ENCODE assay signal across 8 mouse cellular contexts in genomic region chr2:173659926-173660684, GRCm38 (mm10). TPM values are rescaled to one million over a fixed set of nuclear protein-coding genes. Genes with fewer than 3 reads are reported as not detected.
A peak's percentile ranks its signal among the peaks of the same experiment; 100 is the strongest.
DNase-seq lines count a peak whose midpoint lies in the region; ATAC-seq and TF ChIP-seq lines count a peak whose summit lies in the region.

No protein-coding gene starts in this region.

- H3K4me2 ChIP-seq in forebrain, embryonic 14.5 days (ENCODE audit: low read length), result peak overlapping the region; percentile 77
- H3K4me2 ChIP-seq in limb, embryonic 14.5 days (replicated peaks; ENCODE audit: low read depth, low read length, severe bottlenecking), result peak overlapping the region; percentile 76

- TF ChIP-seq POLR2A in lung, adult 2 months (IDR thresholded peaks at IDR 0.05; ENCODE audit: borderline replicate concordance, extremely low read depth, low read depth, low read length), result no peak
- TF ChIP-seq POLR2A in limb, embryonic 14.5 days (IDR thresholded peaks at IDR 0.05; ENCODE audit: borderline replicate concordance, extremely low read depth, insufficient read depth, insufficient read length), result no peak

- under 1% methylated on average over 52 of the region's 52 CpGs for WGBS in lung, adult 2 months
- under 1% methylated on average over 52 of the region's 52 CpGs for WGBS in forebrain, embryonic 14.5 days
- under 1% methylated on average over 26 of the region's 52 CpGs for WGBS in limb, embryonic 14.5 days

- peaks cover 6% of the 10 kb centered on the region for H3K4me1 ChIP-seq in lung, adult 2 months (ENCODE audit: control insufficient read depth, insufficient read depth, low read length)
- peaks cover 18% of the 10 kb centered on the region for H3K4me1 ChIP-seq in forebrain, embryonic 14.5 days (ENCODE audit: control insufficient read depth, insufficient read depth, low read length)
- H3K4me1 ChIP-seq in limb, embryonic 14.5 days (ENCODE audit: control insufficient read depth, insufficient read depth, low read length), result peaks cover 12% of the 10 kb centered on the region

- no peaks in the 10 kb centered on the region for H3K9me3 ChIP-seq in forebrain, embryonic 14.5 days (replicated peaks; ENCODE audit: control insufficient read depth, low read length)
- H3K9me3 ChIP-seq in limb, embryonic 14.5 days (ENCODE audit: control insufficient read depth, low read length), result no peaks in the 10 kb centered on the region

- no peaks in the 10 kb centered on the region for H3K27me3 ChIP-seq in forebrain, embryonic 14.5 days (replicated peaks; ENCODE audit: control insufficient read depth, insufficient read depth, low read length)
- H3K27me3 ChIP-seq in limb, embryonic 14.5 days (ENCODE audit: control insufficient read depth, insufficient read depth, low read length), result no peaks in the 10 kb centered on the region
- H3K27me3 ChIP-seq in splenic B cell, adult 2 months (ENCODE audit: control insufficient read depth, insufficient read depth, low read length, poor library complexity, severe bottlenecking), result no peaks in the 10 kb centered on the region

- no peak for TF ChIP-seq CTCF in lung, adult 2 months (IDR thresholded peaks at IDR 0.05; ENCODE audit: insufficient read depth, low read length)

- peak; percentile 75 for ATAC-seq in forebrain, embryonic 14.5 days
- ATAC-seq in limb, embryonic 14.5 days (ENCODE audit: low FRiP score, low read depth), result peak; percentile 0; the same call in 1 of the 2 replicates

- peak; percentile 34 for DNase-seq in lung, adult 2 months
- no peak for DNase-seq in lung, postnatal 36 days
- peak; percentile 25 for DNase-seq in ZHBTc4 (ENCODE audit: low read depth, low spot score)
- DNase-seq in forebrain, embryonic 14.5 days (ENCODE audit: low spot score), result no peak
- no peak for DNase-seq in limb, embryonic 14.5 days (ENCODE audit: low spot score)
- DNase-seq in splenic B cell, adult 2 months (ENCODE audit: low read depth, low spot score), result peak; percentile 26
- no peak for DNase-seq in left cerebral cortex, adult 11 months (ENCODE audit: low spot score)
- no peak for DNase-seq in ovary, postnatal 36 days (ENCODE audit: low spot score)

- no peak overlapping the region for H3K27ac ChIP-seq in forebrain, embryonic 14.5 days (ENCODE audit: low read depth, low read length)
- peak overlapping the region; percentile 59; the same call in 1 of the 2 replicates for H3K27ac ChIP-seq in limb, embryonic 14.5 days (replicated peaks; ENCODE audit: low read depth, low read length)

- peak overlapping the region; percentile 76 for H3K4me3 ChIP-seq in lung, adult 2 months (replicated peaks; ENCODE audit: extremely low read depth, low read depth, low read length)
- H3K4me3 ChIP-seq in forebrain, embryonic 14.5 days (ENCODE audit: low read depth, low read length), result peak overlapping the region; percentile 88
- H3K4me3 ChIP-seq in limb, embryonic 14.5 days (replicated peaks; ENCODE audit: low read length), result peak overlapping the region; percentile 97

- peak overlapping the region; percentile 81 for H3K9ac ChIP-seq in forebrain, embryonic 14.5 days (ENCODE audit: low read length)
- H3K9ac ChIP-seq in limb, embryonic 14.5 days (ENCODE audit: low read depth, low read length, severe bottlenecking), result peak overlapping the region; percentile 94

- H3K36me3 ChIP-seq in forebrain, embryonic 14.5 days (ENCODE audit: control insufficient read depth, insufficient read depth, low read length), result peaks cover 25% of the 10 kb centered on the region
- peaks cover 35% of the 10 kb centered on the region for H3K36me3 ChIP-seq in limb, embryonic 14.5 days (ENCODE audit: control insufficient read depth, insufficient read depth, low read length)
- H3K36me3 ChIP-seq in splenic B cell, adult 2 months (ENCODE audit: control insufficient read depth, insufficient read depth, low read length, poor library complexity, severe bottlenecking), result no peaks in the 10 kb centered on the region

RNA-seq across cellular contexts. Expression of gene Rab22a, which starts 0.5 kb away (rescaled TPM):
- 27.3 and 51.1 TPM in 2 replicates for polyA plus RNA-seq in lung, adult 2 months (2012; rRNA removed)
- 36.4 and 41.1 TPM in 2 replicates for polyA plus RNA-seq in forebrain, embryonic 14.5 days (2014; fragmentation: Nextera tagmentation; extraction: Ambion mirVana)
- 21.7 and 23.9 TPM in 2 replicates for polyA plus RNA-seq in limb, embryonic 14.5 days (2012; rRNA removed)
- 45.2 and 49.4 TPM in 2 replicates for polyA plus RNA-seq in limb, embryonic 14.5 days (2014; fragmentation: Nextera tagmentation; extraction: Ambion mirVana)

RNA-seq across cellular contexts. Expression of gene 1700010B08Rik, which starts 59.1 kb away (rescaled TPM):
- not detected in 2 replicates for polyA plus RNA-seq in lung, adult 2 months (2012; rRNA removed)
- polyA plus RNA-seq in forebrain, embryonic 14.5 days (2014; fragmentation: Nextera tagmentation; extraction: Ambion mirVana), result not detected in 2 replicates
- not detected in 2 replicates for polyA plus RNA-seq in limb, embryonic 14.5 days (2012; rRNA removed)
- polyA plus RNA-seq in limb, embryonic 14.5 days (2014; fragmentation: Nextera tagmentation; extraction: Ambion mirVana), result not detected in 2 replicates

Comparison
In these comparisons a context has a peak if more than half of its experiments do, and no peak if none do; other contexts are left out.
1. DNase-seq: peak in lung, adult 2 months (single experiment), ZHBTc4 (single experiment) and splenic B cell, adult 2 months (single experiment); none in lung, postnatal 36 days (single experiment), forebrain, embryonic 14.5 days (single experiment), limb, embryonic 14.5 days (single experiment), left cerebral cortex, adult 11 months (single experiment) and ovary, postnatal 36 days (single experiment).
2. Peak in every context shown above with its lines, with median percentiles within 50 percentile points of each other: H3K4me3 ChIP-seq.